Mouse (Mus musculus): Measurements from ENCODE around the gene Elob.
A peak's percentile ranks its signal among the peaks of the same experiment; 100 is the strongest.

Elob gene

DNA sequence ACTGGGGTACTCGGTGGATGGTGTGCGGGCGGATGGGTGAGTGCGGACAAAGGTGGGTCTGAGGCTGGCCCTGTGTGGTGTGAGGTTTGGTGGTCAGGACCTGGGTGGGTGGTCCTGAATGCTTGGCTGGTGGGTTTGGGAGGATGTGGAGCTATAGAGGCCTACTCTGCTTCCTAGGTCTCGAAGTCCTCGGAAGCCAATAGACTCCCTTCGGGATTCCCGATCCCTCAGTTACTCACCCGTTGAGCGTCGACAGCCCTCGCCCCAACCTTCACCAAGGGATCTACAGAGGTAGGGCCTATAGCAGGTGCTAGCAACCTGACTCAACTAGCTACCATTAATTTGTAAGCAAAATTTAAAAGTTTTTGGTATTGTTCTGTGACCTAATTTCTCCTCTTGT, 5.3 kb downstream of the Elob start:
- DNase-seq (ENCODE audit: low read depth, low spot score): no peak

- DNase-seq (ENCODE audit: low read depth, low spot score): no peak
Measured at GRCm38 (mm10) chr17:23823018-23823417, 5.9 kb downstream of the Elob start.

DNA sequence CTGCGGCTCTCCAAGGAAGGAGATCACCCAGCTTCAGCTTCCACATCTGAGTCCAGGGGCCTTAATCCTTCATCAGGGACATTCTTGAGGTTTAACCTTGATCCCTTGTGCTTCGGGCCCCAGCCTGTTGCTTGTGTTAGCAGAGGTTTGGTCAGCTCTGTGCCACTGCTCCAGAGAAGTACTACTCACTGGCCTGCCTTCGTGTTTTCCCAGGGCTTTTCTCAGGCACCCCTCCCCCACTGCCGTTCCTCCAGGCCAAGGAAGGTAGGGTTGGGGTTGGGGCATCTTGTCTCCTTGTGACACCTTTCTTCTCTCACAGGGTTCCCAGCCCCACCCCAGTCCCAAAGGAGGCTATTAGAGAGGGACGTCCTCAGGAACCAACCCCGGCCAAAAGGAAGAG, 6.8 kb downstream of the Elob start:
- DNase-seq (ENCODE audit: low read depth, low spot score): no peak

- DNase-seq (ENCODE audit: low read depth, low spot score): no peak
Measured at GRCm38 (mm10) chr17:23820731-23821130, 8.2 kb downstream of the Elob start.

- DNase-seq (ENCODE audit: low read depth, low spot score): no peak
Measured at GRCm38 (mm10) chr17:23819235-23819634, 9.7 kb downstream of the Elob start.

- DNase-seq (ENCODE audit: low read depth, low spot score): no peak
Measured at GRCm38 (mm10) chr17:23818579-23818978, 10.4 kb downstream of the Elob start.

GRCm38 (mm10) chr17:23815641-23816040, 13.3 kb downstream of the Elob start:
- peak; percentile 1 for DNase-seq (ENCODE audit: low read depth, low spot score)

- DNase-seq (ENCODE audit: low read depth, low spot score): peak; percentile 1
Measured at GRCm38 (mm10) chr17:23807918-23808317, 21.0 kb downstream of the Elob start.

DNA sequence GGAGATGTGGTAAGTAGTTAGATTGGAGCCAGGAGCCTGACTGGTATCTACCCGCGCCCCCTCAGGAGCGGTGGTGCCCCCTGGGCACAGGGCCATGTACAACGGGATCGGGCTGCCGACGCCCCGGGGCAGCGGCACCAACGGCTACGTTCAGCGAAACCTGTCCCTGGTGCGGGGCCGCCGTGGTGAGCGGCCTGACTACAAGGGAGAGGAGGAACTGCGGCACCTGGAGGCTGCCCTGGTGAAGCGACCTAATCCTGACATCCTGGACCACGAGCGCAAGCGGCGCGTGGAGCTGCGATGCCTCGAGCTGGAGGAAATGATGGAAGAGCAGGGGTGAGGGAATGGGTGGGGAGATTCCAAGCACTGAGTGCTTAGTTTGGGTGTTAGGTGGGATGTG, 22.1 kb downstream of the Elob start:
- DNase-seq (ENCODE audit: low read depth, low spot score): peak; percentile 60

- peak; percentile 75 for DNase-seq (ENCODE audit: low read depth, low spot score)
Measured at GRCm38 (mm10) chr17:23804426-23805085, 24.4 kb downstream of the Elob start.

GRCm38 (mm10) chr17:23803366-23804041, 25.4 kb downstream of the Elob start:
- peak; percentile 89 for DNase-seq (ENCODE audit: low read depth, low spot score)

- DNase-seq (ENCODE audit: low read depth, low spot score): peak; percentile 100
Measured at GRCm38 (mm10) chr17:23802746-23803365, 26.1 kb downstream of the Elob start.

GRCm38 (mm10) chr17:23801627-23802026, 27.3 kb downstream of the Elob start:
- no peak for DNase-seq (ENCODE audit: low read depth, low spot score)

DNA sequence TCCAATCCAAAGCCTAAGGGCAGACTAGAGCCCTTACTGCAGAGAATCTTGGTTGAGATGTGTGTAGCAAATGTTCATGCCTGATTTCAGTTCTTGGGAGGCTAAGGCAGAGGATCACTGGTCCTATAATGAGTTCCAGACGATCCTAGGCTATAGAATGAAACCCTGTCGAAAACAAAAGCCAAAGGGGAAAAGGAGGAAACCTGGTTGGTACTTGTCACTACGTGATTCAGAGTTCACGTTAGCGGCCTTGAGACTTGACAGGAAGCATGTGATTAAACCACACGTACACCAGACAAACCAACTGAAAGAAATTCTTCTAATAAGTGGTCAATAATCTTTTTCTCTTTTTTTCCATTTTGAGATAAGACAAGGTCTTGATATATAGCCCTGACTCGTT, 31.6 kb downstream of the Elob start:
- peak; percentile 70 for DNase-seq (ENCODE audit: low read depth, low spot score)

DNA sequence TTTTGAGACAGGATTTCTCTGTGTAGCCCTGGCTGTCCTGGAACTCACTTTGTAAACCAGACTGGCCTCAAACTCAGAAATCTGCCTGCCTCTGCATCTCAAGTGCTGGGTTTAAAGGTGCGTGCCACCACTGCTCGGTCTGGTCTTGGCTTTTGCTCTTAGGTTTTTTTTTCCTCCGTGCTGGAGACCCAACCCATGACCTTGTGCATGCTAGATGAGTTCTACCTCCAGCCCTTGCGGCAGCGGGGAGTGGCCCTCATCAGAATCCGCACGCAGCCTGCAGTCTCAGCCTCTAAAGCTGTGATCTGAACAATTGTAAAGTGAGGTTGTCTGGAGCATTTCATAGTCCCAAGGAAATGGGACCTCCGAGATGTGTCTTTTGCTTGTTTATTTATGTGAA, 33.6 kb downstream of the Elob start:
- no peak for DNase-seq (ENCODE audit: low read depth, low spot score)

GRCm38 (mm10) chr17:23791079-23791357, 37.9 kb downstream of the Elob start:
- DNase-seq (ENCODE audit: low read depth, low spot score): peak; percentile 34

DNA sequence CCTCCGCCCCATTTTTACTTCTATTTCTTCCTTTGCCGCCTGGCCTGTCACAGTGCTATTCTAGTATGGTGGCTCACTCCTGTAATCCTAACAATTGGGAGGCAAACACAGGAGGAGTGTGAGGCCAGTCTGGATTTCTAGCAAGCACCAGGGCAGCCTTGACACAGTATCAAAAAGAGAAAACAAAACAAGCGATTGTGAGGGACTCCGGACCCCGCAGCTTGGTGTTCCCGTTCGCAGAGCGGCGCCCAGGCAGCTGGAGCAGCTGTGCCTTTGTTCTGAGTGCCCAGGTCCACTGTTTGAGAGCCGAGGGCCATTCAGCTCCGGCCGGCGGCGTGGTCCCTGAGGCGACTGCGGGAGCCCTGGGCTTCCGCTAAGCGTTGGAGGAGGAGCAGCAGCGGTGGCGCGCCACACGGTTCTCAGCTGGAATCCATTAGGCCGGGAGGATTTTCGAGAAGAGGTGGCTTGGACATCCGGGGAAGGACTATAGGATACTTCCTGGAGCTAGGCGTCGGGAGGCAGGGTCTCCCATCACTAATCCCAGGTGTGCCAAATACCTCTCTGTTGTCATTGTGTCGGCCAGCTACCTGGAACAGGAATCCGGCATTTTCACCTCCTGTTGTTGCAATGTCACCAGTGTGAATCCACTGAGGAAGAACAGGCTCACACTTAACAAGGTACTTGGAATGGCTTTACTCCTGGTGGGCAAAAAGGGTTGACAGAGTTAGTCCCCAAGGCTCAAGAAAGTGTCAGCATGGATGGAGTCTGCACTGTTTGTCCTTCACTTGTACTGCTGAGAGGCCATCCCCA, 38.5 kb downstream of the Elob start, which contains the start of gene Srrm2:
TSS of gene Srrm2 (plus strand) at position 264 of the 810 bp plus-strand sequence.
- peak; percentile 58 for DNase-seq (ENCODE audit: low read depth, low spot score)

- DNase-seq (ENCODE audit: low read depth, low spot score): no peak
Measured at GRCm38 (mm10) chr17:23789749-23790268, 39.1 kb downstream of the Elob start.

DNA sequence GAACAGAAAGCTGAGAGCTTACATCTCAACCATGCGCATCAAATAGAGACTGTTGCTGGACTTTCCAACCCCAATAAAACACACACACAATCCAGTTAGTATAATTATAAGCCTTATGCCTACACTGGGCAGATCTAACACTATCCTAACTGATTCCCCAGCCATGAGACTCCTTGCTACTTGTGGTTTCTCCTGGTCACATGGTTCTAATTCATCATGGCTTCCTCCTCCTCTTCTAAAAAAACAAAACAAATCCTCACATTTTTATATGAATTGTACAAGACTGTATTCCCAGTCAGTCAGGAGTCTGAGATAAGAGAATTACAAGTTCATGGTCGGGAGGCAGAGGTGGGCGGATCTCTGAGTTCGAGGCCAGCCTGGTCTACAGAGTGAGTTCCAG, 40.0 kb downstream of the Elob start:
- DNase-seq (ENCODE audit: low read depth, low spot score): no peak

DNA sequence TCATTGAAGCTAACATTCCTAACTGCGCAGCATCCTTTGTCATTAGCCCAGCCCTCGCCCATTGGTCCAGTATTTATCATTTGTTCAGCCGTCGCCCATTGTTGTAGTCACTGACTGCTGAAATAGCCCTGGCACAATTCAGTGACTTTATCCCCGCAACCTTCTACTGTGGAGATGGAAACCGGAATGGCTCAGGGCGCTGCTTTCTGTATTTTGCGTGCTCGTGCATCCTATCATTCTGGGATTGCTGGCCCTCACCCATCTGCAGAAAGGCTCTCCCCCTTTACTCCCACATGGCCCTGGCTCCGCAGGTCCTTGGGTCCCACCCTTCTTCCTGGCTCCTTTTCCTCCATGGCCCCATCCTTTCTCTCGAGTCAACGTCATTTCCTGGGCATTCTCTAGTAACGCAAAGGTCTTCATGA, 42.4 kb downstream of the Elob start:
- no peak for DNase-seq (ENCODE audit: low read depth, low spot score)

DNA sequence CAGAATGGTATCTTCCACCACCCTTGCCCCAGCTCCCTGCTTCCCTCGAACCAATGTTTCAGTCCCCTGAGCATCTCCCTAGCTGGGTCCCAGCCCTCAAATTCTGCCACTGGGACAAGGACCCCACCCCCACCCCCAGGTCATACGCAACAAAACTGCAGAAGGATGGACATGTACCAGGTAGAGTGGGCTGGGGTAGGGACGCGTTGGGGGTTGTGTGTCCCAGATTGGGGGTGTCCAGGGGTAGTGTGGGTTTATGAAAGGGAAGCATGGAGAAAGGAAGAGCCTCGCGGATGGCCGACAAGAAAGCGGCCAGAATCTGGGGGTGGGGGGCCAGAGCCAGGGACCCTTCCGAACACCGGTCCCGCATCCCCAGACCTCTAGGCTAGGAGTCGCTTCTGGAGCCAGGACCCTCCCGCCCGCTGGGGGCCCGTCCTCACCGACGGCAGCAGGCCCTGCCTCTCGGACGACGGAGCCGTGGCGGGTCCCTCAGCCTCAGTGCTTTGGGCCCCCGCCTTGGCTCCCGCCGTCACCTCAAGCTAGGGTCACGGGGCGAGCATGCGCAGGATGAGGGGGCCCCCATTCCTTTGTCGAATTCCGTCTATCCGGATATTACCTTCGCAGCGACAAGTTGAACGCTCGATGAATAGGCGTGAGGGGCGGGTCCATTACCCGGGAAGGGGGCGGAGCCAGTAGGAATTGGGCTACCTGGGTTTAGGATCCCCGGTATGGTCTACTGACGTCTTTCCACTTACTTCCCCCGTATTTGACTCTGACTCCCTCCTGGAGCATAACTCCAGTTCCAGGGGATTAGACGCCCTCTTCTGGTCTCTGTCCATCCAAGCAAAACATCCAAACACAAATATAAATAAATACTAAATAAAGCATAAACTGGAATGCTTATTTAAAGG, 43.1 kb downstream of the Elob start, which contains the start of gene Flywch2:
TSS of gene Flywch2 (minus strand) at position 521 of the 911 bp plus-strand sequence.
- DNase-seq (ENCODE audit: low read depth, low spot score): peak; percentile 82
